Mouse (Mus musculus) lung, postnatal 4 days (tissue): ENCODE measurements around the gene Paqr7.

ENCODE experiments used
- DNase-seq, 2 experiments: peaks; one replicate each; pipeline ENCODE4 v3.0.0; 2021

Gene Paqr7

DNA sequence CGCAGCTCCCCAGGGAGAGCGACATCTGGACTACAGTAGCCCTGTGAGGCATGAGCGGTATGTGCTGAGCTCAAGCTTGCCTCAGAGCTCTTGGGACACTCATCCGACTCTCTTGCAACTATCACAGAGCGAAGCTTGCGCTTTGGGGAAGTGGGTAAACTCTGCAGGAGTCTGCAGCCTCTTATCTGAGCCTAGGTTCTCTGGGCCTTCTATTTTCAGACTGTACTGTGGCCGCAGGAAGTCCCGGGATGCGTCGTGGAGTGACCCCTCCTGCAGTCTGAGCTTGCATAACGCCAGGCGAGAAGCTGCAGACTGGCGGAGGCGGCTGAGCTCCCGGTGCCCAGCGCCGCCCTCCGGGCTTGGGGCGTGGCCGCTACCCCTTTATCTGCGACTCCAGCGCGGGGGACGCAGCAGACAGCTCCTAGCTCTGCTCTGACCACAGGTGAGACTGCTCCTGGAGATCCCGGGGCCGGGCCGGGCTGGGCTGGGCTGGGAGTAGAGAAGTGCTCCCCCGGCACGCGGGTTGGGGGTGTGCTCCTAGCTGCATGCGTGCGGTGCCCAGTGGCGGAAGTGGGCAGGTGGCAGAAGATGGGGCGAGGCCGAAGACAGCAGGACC is at the start of gene Paqr7:
Paqr7 (plus strand) TSS at position 103 of the 616 bp plus-strand sequence.
- DNase-seq, result peak; percentile 87 to 92

DNA sequence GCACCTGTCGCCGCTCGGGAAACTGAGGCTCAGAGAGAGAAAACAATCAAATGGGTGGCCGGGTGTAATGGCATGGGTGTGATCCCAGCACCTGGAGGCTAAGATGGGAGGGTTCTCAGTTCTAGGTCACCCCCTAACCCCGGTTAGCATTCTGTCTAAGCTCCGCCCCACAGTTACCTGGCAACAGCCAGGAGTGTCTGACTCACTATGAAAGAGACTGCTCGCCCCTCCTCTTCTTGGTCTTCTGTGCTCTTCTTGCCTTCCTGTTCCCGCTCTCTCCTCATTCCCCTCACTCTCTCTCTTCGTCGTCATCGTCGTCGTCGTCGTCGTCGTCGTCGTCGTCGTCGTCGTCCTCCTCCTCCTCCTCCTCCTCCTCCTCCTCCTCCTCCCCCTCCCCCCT is 48.5 kb upstream of the Paqr7 start:
- peak in 1 of 2 experiments; percentile 11 for DNase-seq

DNA sequence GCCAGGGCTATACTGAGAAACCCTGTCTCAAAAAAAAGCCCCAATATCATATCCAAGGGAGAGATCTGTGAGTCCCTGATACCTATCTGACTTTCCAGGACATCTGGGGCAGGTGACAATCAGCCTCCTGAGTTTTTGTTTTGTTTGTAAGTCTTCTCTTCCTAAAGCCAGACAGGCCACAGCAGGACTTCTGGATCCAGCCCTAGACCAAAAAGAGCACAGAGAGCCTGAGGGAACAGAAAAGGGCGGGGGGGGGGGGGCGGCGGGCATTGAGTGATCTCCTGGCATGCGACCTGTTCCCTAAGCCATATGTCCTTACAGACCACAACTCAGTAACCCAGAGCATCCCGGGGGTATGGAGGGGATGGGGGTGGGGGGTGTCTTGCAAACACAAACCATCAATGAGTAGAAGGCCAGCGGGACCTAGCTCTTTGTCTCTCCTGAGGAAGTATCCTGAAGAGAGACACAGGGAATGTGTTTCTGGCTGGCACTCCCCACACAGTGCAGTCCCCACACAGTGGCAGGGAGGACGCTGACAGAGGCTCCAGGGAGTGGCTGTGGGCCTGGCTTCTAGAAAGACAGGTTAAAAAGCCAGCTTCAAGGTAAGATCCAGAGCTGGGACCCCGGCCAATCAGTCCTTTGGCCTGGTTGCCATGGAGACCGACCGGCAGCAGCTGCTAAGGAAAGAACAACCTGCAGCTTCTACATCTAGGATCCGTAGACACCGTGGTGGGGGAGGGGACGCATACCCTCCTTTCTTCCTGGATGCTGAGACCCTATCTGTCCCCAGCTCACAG is 46.7 kb upstream of the Paqr7 start:
- DNase-seq, result no peak

DNA sequence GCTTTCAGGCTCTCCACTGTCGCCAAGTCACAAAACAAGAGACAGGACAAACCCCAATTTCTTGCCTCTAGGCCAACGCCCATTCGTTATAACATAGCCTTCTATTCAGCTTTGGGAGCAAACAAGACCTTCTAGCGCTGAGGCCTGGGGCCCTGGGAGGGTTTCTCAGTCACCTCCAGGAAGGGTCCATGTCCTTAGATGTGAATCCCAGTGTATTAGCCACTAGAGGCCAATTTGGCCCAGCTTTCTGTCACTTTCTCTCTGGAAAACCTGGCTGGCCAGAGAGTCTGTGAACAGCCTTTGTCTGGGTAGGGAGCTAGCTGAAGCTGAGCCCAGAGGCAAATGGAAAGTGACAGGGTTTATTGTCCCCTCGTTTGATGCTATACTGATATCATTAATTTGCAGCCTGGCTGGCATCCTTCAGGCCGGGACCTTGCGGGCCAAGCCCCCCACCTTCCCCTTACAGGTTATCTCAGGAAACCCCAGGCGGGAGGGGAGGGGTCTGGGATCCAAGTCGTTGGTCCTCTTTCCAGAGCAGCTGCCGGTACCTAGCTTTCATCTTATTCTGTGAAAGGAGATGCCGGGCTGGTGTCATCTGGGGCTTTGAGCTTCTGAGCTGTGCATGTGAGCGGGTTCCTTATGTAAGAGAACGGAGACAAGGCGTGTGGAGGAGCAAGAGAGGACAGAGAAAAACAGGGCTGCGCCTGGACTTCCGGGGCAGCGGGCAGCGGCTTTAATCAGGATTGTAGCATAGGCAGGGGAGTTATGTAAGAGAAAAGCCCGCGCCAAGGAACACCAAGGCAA is 45.9 kb upstream of the Paqr7 start:
- DNase-seq, result no peak

DNA sequence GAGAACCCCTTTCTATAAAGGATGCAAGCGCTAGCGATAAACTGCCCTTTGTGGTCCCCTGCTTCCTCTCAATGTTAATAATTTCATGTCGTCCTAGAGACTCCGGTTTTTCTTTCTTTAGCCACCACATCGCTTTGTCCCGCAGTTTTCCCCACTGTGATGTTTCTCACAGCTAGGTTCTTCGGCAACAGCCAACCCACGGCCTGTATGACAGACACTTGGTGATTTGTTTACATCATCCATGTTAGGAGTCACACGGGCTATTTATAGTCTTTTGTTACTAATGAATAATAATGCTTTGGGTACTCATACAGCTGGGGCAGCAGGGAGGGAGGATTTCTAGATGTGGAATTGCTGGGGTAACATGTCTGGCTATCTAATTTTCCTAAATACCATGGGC is 45.0 kb upstream of the Paqr7 start:
- no peak for DNase-seq

DNA sequence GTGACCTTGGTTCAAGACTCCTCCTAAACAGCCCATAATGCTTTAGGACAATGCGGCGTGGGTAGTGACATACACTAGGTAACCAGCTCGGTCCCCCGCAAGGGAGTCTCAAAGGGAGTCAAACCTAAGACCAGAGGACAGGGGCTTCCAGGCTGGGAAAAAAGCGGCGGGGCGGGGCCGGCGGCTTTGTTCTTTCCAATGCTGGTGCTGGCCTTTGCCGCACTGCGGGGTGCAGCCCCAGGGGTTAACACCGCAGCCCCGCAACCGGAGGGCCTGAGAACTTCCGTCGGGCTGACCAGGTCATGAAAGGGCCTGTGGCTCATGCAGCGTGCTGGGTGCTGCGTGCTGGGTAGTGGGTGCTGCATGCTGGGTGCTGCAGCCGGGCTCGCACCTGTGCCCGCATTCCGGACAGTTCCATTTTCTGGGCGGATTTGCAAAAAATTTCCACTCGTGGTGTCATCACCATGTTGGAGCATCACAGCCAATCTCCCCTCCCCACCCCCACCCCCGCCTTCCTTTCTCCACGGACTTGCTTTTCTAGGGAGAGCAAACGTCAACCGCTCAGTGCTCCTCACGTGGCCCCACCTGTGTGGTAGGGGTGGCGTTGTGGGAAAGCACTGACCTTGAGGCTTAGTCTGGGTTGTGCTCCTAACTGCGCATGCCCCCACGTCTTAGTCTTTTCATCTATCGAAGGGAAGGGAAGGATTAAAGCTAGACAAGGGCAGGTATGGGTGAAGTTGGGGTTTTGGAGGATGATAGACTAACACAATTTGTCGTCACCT is 42.7 kb upstream of the Paqr7 start:
- no peak for DNase-seq

DNA sequence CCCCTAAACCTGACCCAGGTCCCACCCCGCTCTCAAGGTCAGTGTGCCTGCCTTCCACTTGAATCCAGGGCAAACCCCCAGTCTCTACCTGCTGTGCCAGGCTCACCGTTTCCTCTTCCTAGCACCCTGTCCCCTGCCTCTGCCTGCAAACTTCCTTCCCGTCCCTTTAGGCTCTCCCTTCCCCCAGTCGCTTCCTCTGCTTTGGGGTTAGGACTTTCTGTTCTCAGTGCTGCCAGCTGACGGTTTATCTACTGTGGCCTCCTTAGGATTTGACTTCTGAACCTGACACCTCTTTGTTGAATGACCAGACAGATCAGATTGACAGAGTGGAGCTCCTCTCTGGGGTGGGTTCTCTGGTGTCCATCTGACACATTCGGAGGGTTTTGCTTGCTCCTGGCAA is 41.2 kb upstream of the Paqr7 start:
- peak; percentile 44 to 47 for DNase-seq

DNA sequence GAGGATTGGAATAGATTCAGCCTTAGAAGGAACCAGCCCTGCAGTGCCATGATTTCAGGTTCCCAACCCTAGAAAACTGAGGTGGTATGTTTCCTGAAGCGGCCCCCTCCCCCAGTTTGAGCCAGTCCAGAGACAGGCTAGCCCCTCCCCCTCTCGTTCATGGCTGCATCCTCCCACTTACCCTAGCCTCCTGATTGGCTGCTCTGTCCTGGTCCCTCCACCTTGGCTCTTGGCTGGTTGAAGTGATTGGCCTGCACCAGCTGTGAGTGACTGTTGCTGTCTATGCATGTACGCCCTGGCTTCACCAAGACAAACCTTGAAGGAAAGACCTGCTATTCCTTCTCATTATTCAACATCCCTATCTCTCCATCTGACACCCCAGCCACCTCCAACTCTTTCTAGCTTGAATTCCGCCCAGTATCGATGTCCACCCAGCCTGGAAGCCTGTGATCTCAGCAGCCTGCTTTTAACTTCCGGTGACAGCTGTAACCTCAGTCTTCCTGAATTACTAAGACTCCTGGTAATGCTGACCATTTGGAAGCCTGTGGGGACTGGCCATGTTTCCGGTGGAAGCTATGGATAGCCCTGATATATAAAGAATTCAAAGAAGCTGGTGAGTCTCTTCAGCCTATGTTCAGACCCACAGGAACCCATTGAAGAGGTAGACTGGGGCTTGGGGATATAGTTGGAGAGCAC is 39.2 kb upstream of the Paqr7 start:
- no peak for DNase-seq

DNA sequence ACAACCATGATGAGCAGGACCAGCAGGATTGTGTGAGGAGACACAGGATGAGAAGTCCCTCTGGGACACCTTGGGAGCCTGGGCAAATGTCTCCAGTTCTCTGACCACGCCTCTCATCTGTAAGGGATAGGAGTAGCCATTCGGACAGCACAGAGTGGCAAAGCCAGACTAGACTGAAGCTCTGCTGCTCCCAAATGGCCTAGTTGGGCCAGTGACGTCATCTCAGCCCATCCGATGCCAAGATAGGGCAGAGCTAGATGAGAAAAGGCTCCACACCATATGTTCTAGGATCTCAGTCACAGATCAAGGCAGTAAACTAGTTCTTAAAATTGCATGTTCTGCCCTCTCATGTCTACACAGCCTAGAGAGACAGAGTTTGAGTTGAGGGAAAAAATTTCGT is 37.6 kb upstream of the Paqr7 start:
- DNase-seq, result no peak

DNA sequence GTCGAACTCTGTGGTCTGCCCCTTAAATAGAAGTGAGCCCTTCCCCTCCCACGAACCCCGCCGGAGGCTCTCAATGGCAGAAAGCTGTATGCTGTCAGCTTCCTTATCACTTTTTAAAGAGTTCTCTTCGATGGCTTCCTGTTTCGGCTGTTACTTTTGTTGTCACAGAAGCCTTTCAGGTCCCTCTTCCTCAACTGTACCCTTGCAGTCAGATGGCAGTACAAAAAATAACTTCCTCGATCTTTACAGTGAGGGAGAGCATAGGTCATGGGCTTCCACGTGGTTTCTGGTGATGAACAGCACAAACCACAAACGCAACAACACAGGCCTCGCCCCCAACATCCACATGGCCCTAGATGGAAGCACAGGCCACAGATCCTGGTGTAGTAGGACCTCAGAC is 36.2 kb upstream of the Paqr7 start:
- peak in 1 of 2 experiments; percentile 35 for DNase-seq

DNA sequence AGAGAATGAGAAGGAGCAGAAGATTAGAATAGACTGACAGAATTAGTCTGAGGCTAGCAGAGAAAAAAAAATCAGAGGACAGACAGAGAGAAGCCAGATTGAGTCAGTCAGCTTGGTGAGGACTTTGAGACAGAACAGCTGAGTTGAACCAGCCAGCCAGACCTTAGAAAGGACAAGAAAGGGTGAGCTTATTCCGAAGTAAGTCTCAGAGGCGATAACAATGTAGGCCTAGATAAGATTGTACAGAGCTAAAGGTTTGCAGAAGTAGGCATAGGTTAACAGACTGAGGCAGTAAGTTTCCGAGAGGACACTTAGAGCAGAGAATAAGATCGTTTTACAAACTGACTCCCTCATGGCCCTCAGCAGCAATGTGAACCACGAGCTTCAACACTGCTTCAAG is 35.2 kb upstream of the Paqr7 start:
- DNase-seq, result no peak

DNA sequence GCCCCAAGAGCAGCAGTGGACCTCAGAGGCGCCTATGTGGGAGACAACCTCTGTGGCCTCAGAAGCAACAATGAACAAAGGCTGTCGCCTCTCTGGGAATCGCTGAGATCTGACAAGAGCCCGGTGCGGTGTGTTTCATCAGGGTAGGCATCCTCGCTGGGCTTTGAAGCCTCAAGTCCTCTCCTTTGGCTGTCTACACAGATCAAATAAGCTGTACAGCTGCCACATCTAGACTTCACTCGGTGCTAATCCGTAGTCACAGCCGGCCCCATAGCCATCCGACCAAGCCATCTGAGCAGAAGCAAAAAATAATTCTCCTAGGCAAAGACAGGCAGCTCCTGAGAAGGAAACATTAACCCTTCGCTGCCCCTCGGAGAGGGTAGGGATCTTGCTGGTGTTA is 30.7 kb upstream of the Paqr7 start:
- no peak for DNase-seq

DNA sequence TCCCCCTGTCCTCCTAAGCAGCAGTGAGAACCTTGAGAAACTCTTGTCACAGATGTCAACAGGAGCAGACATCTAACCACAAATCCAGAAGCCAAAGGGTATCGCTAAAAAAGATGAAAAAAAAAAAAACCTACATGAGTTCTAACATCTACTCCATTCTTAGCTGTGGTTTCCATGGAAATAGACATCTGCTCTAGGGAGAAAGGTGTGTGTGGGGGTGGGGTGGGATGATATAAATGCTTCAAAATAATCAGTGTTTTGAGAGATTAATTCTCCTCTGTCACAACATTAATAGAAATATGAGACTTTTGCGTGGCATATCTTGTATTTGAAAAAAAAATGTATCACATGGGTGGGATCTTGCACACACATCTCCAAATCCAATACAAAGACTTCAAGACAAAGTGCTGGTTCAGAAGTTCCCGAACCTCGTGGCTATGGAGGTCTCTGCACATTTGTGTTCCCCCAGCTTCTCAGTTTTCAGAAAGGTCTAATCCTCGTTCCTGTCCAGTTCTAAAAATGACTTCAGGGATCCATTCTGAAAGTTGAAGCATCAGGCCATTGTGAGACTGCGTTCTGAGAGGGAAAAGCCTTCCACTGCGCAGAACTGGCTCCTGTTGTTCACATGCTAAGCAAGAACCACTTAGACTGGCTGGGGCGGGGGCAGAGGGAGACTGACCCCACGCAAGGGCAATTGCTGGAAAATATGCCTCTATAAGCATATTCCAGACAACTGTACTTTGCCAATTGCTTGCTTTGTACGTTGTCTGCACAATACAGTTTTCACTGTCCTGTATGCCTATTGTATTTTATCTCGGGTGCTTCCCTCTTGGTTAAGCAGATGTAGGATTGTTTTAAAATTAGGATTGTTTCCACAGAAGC is 29.9 kb upstream of the Paqr7 start:
- DNase-seq, result no peak

DNA sequence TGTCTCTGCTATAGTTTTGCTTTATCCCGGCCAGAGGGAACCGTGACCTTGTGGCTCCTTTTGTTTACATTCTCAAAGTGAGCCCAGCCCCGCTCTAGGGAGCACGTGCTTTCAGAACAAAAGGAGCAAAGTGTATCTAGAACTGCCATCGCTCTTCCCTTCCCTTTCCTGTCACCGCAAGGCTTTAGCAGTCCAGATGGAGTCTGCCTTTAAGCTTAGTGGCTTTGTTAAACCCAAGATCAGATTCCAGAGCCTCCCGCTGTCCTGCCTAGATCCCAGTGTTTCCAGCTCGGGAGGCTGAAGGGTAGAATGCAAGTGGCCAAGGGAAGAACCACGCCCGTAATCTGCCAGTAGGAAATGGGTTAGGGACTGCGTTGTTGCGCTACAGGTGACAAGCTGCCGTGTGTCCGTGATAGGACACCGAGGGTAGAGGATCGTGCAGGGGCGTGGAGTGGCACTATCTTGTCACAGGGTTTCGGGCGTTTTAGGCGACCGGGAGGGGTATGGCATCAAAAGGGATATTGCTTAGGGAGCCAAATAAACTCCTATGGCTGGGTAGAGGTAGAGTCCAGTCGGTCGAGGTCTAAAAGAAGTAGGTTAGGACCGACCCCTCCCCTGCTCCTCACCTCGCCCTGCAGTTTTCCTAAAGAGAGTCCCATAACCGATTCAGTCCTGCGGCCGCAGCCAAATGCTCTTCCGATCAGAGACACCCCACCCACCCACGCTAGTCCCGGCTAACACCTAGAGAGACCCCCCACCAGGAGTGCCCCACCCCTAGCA is 28.9 kb upstream of the Paqr7 start:
- DNase-seq, result peak; percentile 55 to 73

DNA sequence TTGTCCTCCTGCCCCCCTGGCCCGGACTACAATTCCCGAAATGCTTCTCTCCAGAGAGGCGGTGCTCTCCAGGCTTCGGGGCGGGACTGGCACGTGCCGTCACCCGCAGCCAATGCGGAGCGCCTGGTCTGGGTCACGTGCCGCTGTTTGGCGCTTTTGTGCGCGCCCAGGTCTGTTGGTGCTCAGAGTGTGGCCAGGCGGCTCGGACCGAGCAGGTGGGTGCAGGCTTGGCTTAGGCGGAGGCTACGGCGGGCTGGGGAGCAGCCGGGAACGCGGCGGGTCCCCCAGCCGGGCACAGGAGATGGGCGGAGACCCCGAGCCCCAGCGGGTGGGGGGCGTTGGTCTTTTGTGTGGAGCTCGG is 28.3 kb upstream of the Paqr7 start, which contains the start of gene Stmn1:
Stmn1 (plus strand) TSS at position 106 of the 361 bp plus-strand sequence.
- DNase-seq, result peak; percentile 95 to 97

DNA sequence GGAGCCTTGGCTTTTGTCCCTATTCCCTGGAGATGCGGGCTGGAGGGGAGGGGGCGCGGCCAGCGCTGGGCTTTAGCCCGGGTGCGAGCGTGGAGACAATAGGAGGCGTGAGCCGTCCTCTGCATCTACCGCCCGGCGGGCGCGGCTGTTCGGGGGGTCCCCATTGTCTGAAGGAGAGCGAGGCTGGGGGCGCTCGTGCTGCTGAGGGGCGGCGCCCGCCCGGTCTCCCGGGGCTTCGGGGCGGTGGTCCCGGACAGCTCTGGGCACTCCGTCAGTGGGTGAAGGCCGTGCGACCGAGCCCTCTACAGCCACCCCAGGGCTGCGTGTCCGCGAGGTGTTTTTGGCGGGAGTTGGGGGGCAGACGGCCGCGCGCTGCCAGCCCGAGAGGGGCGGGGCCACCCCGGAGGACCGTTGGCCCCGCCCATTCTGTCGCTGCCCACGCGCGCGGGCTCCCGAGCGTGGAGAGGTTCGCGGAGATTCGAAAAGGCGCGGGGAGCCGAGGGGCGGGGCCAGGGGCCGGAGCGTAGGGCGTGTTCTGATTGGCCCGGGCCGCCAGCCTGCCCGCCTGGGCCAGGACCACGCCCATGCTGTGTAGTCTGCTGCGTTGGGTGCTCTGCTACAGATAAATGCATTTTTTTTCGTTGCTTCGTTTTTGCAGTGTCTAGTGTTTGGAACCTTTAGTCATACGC is 27.8 kb upstream of the Paqr7 start:
- DNase-seq, result peak; percentile 97 to 98

DNA sequence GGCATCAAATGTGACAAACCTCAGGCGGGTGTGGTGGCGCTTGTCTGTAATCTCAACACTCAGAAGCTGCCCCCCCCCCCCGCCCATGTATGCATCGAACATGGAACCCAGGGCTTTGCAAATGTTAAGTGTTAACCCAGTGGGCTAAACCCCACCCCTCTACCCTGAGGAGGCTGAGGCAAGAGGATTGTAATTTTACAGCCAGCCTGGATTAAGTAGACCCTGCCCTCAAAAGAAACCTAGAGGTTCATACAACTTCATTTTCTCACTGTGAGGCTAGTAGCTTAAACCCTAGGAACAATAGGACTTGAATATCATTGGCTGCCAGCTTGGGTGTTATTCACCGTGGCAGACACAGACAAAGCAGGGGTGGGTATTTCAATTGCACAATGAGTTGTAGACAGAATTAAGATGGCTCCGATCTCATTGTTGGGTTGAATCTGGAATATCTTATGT is 27.1 kb upstream of the Paqr7 start:
- DNase-seq, result no peak

DNA sequence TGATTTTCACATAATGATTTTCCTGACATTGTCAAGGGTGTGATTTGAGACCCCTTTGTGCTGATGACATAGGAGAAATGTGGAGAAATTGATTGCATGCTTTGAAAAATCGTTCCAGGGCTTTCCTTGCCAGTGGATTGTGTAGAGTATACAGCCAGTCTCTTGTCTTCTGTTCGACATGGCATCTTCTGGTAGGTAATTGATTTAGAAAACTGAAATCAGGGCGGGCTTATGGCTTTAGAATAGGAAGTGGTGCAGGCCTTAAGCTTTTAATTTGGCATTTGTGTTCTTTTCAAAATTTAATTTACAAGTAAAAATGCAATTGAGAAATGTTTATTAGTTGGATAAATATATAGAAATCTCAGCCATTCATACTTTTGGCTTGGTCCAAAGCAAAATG is 26.5 kb upstream of the Paqr7 start:
- DNase-seq, result no peak

DNA sequence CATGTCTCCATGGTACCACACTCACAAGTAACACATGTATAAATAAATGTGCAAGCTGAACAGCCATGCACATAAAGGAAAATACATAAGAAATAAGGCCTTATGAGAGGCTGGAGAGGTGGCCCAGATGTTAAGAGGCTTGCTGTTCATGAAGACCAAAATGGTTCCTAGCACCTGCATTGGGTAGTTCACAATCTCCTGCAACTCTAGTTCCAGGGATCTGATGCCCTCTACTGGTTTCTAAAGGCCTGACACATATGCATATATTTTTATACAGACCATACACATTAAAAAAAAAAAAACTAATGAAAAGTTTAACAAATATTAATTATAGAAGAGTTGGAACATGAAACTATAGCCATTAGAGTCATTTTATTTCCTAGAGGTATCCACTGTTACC is 25.0 kb upstream of the Paqr7 start:
- no peak for DNase-seq

DNA sequence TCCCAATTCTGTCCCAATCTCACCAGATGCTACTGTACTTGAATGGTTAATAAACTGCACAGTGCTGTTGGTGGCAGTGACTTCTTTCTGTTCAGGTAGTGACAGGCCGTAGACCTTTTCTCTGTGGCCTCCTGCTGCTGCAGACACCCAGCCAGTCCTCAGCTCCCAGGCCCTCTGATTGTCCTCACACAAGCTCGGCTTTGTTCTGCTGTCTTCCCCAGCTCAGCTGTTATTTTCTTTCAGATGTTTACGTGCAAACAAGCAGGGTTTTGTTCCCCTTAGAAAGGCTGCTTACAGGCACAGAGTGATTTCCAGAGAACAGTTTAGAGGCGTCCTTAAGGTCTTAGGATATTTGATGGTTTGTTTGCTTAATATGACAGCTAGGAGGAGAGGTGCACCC is 22.7 kb upstream of the Paqr7 start:
- DNase-seq, result no peak
